Mouse (Mus musculus): Measurements from ENCODE around the gene Tbata.
A peak's percentile ranks its signal among the peaks of the same experiment; 100 is the strongest.

The Tbata gene

DNA sequence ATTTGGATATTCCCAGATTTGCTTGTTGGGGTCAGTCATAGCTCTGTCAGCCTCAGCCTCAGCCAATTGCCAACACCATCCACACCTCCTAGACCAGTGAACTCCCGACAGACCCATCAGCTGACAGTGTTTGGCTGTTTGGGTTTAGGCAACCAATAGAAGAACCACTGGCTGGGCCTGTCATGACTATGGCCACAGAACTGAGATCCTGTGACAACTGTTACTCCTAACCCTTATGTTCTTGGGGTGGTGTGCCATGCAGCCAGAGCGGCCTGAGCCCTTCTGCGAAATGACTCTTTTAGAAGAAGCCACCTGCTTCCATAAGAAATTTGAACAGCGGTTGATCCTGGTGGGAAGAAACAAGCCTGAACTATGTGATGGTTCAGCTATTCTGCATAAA, 39.4 kb downstream of the Tbata start:
- no peak for DNase-seq (ENCODE audit: low read depth, low spot score)

- DNase-seq (ENCODE audit: low read depth, low spot score) = peak; percentile 89
Observed at GRCm38 (mm10) chr10:61211743-61212142, 40.0 kb downstream of the Tbata start.

DNA sequence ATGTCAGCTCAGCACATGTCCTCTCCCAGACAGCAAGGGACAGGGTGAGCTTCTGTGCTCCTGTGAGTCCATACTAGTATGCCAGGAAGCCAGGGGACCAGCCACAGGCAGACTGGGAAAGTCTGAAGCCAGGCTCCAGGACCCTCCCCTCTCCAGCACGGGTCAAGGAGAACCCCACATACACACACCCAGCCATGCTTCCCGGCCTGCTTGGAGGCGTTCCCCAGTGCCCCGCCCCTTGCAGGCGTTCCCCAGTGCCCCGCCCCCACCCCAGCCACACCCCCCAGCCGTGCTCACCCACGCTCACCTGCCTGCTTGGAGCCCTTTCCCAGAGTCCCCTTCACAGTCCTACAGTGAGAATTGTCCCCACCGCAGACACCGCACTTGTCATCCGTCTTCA, 41.1 kb downstream of the Tbata start:
- DNase-seq (ENCODE audit: low read depth, low spot score) = peak; percentile 75

- DNase-seq (ENCODE audit: low read depth, low spot score) = peak; percentile 73
Observed at GRCm38 (mm10) chr10:61215658-61216057, 43.9 kb downstream of the Tbata start.

DNA sequence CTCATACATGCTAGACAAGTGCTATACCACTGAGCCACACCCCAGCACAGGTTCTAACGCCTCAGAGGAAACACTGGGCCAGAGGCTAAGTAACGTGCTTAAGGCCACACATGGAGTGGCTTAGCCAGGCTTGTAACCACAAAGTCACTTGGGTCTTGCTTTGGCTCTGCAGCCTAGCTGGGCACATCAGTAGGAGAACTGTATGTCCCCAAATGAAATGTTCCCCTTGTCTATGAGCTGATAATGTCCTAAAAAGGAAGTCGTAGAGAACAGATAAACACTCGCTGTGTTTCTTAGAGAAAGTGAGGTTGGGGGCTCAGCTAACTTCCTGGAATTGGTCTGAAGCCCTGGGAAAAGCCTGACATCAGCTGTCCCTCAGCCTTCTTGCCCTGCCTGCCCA, 44.4 kb downstream of the Tbata start:
- DNase-seq (ENCODE audit: low read depth, low spot score) = no peak

- DNase-seq (ENCODE audit: low read depth, low spot score) = peak; percentile 75
Observed at GRCm38 (mm10) chr10:61219318-61219717, 47.6 kb downstream of the Tbata start.

DNA sequence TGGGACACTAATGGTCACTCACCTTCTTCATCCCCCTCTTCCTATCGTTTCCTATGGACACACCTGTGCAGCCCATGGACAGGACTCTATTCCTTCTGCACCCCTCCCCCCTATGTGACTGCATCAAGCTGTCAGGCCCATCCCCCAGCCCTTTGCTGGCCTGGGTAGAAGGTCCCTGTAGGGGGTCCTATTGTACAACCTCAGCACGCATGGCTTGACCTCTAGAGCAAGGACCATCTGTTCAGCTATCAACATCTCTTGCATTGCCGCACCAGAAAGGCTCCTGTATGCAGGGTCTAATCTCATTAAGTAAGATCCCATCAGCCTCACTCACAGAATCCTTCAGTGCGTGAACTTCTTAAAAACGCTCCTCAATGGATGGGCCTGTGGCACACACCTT, 53.9 kb downstream of the Tbata start:
- peak; percentile 74 for DNase-seq (ENCODE audit: low read depth, low spot score)

- no peak for DNase-seq (ENCODE audit: low read depth, low spot score)
Observed at GRCm38 (mm10) chr10:61226784-61227396, 55.1 kb downstream of the Tbata start.

- no peak for DNase-seq (ENCODE audit: low read depth, low spot score)
Observed at GRCm38 (mm10) chr10:61231756-61232155, 60.0 kb downstream of the Tbata start.

DNA sequence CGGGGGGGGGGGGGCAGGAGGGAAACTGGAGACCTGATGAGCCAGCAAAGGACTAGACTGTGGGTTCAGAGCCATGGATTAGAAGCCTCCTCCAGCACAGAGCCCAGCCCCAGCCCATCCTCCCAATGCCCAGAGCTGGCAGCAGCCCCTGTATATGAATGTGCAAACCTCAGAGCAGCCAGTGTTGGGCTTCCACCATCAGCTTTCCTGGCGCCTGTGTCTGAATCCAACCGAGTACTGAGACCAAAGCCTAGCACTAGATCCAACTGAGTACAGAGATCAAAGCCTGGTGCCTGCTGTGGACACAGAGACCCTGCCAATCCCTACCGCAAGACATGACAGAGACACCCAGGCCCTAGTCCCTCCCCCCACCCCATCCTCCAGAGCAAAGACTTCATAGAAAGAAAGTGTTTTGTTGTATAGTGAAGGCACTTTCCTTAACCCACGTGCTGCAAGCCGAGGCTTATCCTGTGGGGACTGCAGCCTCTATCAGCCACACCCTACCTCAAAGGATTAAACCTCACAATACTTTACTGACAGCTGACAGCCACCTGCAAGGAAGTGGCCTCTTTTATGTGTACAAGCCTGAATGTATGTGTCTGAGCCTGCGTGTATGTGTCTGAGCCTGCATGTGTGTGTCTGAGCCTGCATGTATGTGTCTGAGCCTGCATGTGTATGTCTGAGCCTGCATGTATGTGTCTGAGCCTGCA, 61.3 kb downstream of the Tbata start:
- no peak for DNase-seq (ENCODE audit: low read depth, low spot score)

DNA sequence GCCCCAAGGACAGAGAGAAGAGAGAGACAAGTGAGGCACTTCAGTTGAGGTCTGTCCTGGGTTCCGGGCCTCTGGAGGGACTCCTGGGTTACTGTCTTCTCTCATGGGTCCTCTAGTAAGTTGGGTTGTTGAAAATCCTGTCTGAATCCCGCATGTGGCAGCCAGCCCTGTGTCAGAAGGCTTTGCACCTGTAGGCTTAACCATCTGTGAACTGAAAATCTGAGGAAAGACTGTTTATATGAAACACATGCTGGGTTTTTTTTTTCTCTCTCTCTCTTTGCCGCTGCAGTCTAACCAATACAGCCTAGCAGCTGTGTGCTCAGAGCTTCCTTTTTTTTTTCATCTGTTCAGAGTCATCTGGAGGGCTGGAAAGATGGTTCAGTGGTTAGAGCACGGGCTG, 62.6 kb downstream of the Tbata start:
- no peak for DNase-seq (ENCODE audit: low read depth, low spot score)

- DNase-seq (ENCODE audit: low read depth, low spot score) = peak; percentile 41
Observed at GRCm38 (mm10) chr10:61235677-61236267, 64.0 kb downstream of the Tbata start.

GRCm38 (mm10) chr10:61236683-61237390, 65.1 kb downstream of the Tbata start:
- peak; percentile 72 for DNase-seq (ENCODE audit: low read depth, low spot score)

GRCm38 (mm10) chr10:61237391-61237785, 65.6 kb downstream of the Tbata start:
- DNase-seq (ENCODE audit: low read depth, low spot score) = peak; percentile 57
